Mouse (Mus musculus): ENCODE data around the gene F12. TPM values are rescaled to one million over a fixed set of nuclear protein-coding genes. Genes with fewer than 3 reads are reported as not detected.

The F12 gene
- total and polyA plus RNA-seq, 3 experiments, result not detected

GRCm38 (mm10) chr13:55381790-55382189 lies 44.8 kb downstream of the F12 start:
- H3K4me3 ChIP-seq (ENCODE audit: control insufficient read depth in 1 of 2, insufficient read depth in 1 of 2, low read depth in 2 of 2, low read length in 2 of 2), result no peak overlapping the region
- no peaks in the 10 kb centered on the region for H3K79me2 ChIP-seq (ENCODE audit: control insufficient read depth, insufficient read depth, low read length, poor library complexity)
- no peak for DNase-seq (ENCODE audit: low read depth, low spot score)
- TF ChIP-seq TAL1 (IDR thresholded peaks at IDR 0.05; ENCODE audit: low read length) (no peak), ZMIZ1 (IDR thresholded peaks at IDR 0.05; ENCODE audit: low read depth, low read length) (no peak), ZKSCAN1 (IDR thresholded peaks at IDR 0.05; ENCODE audit: low read depth, low read length) (peak; percentile 64; the same call in 1 of the 2 replicates), TBP (IDR thresholded peaks at IDR 0.05; ENCODE audit: low read depth, low read length) (no peak), POLR2AphosphoS2 (IDR thresholded peaks at IDR 0.05; ENCODE audit: low read length) (no peak), MYC (IDR thresholded peaks at IDR 0.05; ENCODE audit: low read depth, low read length) (no peak)
- H3K36me3 ChIP-seq (ENCODE audit: control insufficient read depth in 1 of 2, insufficient read depth in 2 of 2, low read length in 2 of 2), result no peaks in the 10 kb centered on the region; a peak in 1 of 4 replicates
- no peak overlapping the region for H3K27ac ChIP-seq (ENCODE audit: control insufficient read depth, low read depth, low read length)
- no peaks in the 10 kb centered on the region for H3K4me1 ChIP-seq (ENCODE audit: control insufficient read depth in 1 of 2, insufficient read depth in 2 of 2, low read length in 2 of 2)
- no peaks in the 10 kb centered on the region for H3K9me3 ChIP-seq (replicated peaks; ENCODE audit: insufficient read depth, low read length)
- H3K9ac ChIP-seq (ENCODE audit: control insufficient read depth, low read depth, low read length, poor library complexity, severe bottlenecking), result no peak overlapping the region
- H3K27me3 ChIP-seq (ENCODE audit: control insufficient read depth in 1 of 2, insufficient read depth in 2 of 2, low read length in 2 of 2), result no peaks in the 10 kb centered on the region

- DNase-seq (ENCODE audit: low read depth, low spot score), result no peak
- Histone ChIP-seq H3K27me3 (ENCODE audit: control insufficient read depth in 1 of 2, insufficient read depth in 2 of 2, low read length in 2 of 2) (no peaks in the 10 kb centered on the region), H3K79me2 (ENCODE audit: control insufficient read depth, insufficient read depth, low read length, poor library complexity) (no peaks in the 10 kb centered on the region), H3K4me3 (ENCODE audit: control insufficient read depth in 1 of 2, insufficient read depth in 1 of 2, low read depth in 2 of 2, low read length in 2 of 2) (no peak overlapping the region), H3K36me3 (ENCODE audit: control insufficient read depth in 1 of 2, insufficient read depth in 2 of 2, low read length in 2 of 2) (no peaks in the 10 kb centered on the region; a peak in 1 of 4 replicates), H3K4me1 (ENCODE audit: control insufficient read depth in 1 of 2, insufficient read depth in 2 of 2, low read length in 2 of 2) (no peaks in the 10 kb centered on the region), H3K27ac (ENCODE audit: control insufficient read depth, low read depth, low read length) (no peak overlapping the region), H3K9me3 (replicated peaks; ENCODE audit: insufficient read depth, low read length) (no peaks in the 10 kb centered on the region), H3K9ac (ENCODE audit: control insufficient read depth, low read depth, low read length, poor library complexity, severe bottlenecking) (no peak overlapping the region)
- no peak for TF ChIP-seq POLR2A (IDR thresholded peaks at IDR 0.05; ENCODE audit: control insufficient read depth in 1 of 2, insufficient read depth in 1 of 2, low read depth in 1 of 2, low read length in 2 of 2, poor library complexity in 1 of 2)
- no peak for TF ChIP-seq TBP (IDR thresholded peaks at IDR 0.05; ENCODE audit: low read depth, low read length)
- no peak for TF ChIP-seq GABPA (IDR thresholded peaks at IDR 0.05; ENCODE audit: low read depth, low read length)
- TF ChIP-seq MXI1 (IDR thresholded peaks at IDR 0.05; ENCODE audit: low read depth, low read length), result no peak
Observed at GRCm38 (mm10) chr13:55378907-55379580, 47.5 kb downstream of the F12 start.

GRCm38 (mm10) chr13:55375877-55376276 lies 50.7 kb downstream of the F12 start:
- H3K9me3 ChIP-seq (replicated peaks; ENCODE audit: insufficient read depth, low read length), result no peaks in the 10 kb centered on the region
- peaks cover 0 to 14% of the 10 kb centered on the region in 2 experiments; a peak in 2 of 4 replicates for H3K36me3 ChIP-seq (ENCODE audit: control insufficient read depth in 1 of 2, insufficient read depth in 2 of 2, low read length in 2 of 2)
- H3K79me2 ChIP-seq (ENCODE audit: control insufficient read depth, insufficient read depth, low read length, poor library complexity), result no peaks in the 10 kb centered on the region
- H3K27ac ChIP-seq (ENCODE audit: control insufficient read depth, low read depth, low read length), result no peak overlapping the region
- H3K4me1 ChIP-seq (ENCODE audit: control insufficient read depth in 1 of 2, insufficient read depth in 2 of 2, low read length in 2 of 2), result peaks cover 3 to 27% of the 10 kb centered on the region in 2 experiments; a peak in 3 of 4 replicates
- no peak overlapping the region for H3K9ac ChIP-seq (ENCODE audit: control insufficient read depth, low read depth, low read length, poor library complexity, severe bottlenecking)
- no peak for DNase-seq (ENCODE audit: low read depth, low spot score)
- H3K4me3 ChIP-seq (ENCODE audit: control insufficient read depth in 1 of 2, insufficient read depth in 1 of 2, low read depth in 2 of 2, low read length in 2 of 2), result no peak overlapping the region
- H3K27me3 ChIP-seq (ENCODE audit: control insufficient read depth in 1 of 2, insufficient read depth in 2 of 2, low read length in 2 of 2), result no peaks in the 10 kb centered on the region
- TF ChIP-seq MAX (IDR thresholded peaks at IDR 0.05; ENCODE audit: low read length) (no peak), USF2 (IDR thresholded peaks at IDR 0.05; ENCODE audit: borderline replicate concordance in 1 of 2, insufficient read depth in 1 of 2, low read depth in 1 of 2, low read length in 2 of 2) (no peak), MAZ (IDR thresholded peaks at IDR 0.05; ENCODE audit: low read depth, low read length) (no peak), ZMIZ1 (IDR thresholded peaks at IDR 0.05; ENCODE audit: low read depth, low read length) (no peak), HCFC1 (IDR thresholded peaks at IDR 0.05; ENCODE audit: low read depth, low read length) (no peak), MYB (IDR thresholded peaks at IDR 0.05; ENCODE audit: low read depth, low read length) (no peak), GATA1 (IDR thresholded peaks at IDR 0.05; ENCODE audit: low read depth, low read length) (no peak), ETS1 (IDR thresholded peaks at IDR 0.05; ENCODE audit: low read depth, low read length) (no peak), CHD2 (IDR thresholded peaks at IDR 0.05; ENCODE audit: low read length) (no peak), RCOR1 (IDR thresholded peaks at IDR 0.05; ENCODE audit: low read depth, low read length) (no peak), BHLHE40 (IDR thresholded peaks at IDR 0.05; ENCODE audit: borderline replicate concordance, low read depth, low read length) (no peak), SMC3 (IDR thresholded peaks at IDR 0.05; ENCODE audit: low read depth, low read length) (no peak), UBTF (IDR thresholded peaks at IDR 0.05; ENCODE audit: borderline replicate concordance, insufficient read depth, low read depth, low read length) (no peak), POLR2AphosphoS5 (IDR thresholded peaks at IDR 0.05; ENCODE audit: borderline replicate concordance, low read depth, low read length) (no peak), ZC3H11A (IDR thresholded peaks at IDR 0.05; ENCODE audit: low read depth, low read length) (no peak), E2F4 (IDR thresholded peaks at IDR 0.05; ENCODE audit: borderline replicate concordance, low read depth, low read length) (no peak), NRF1 (IDR thresholded peaks at IDR 0.05; ENCODE audit: insufficient read depth, low read depth, low read length, poor library complexity, severe bottlenecking) (no peak), GABPA (IDR thresholded peaks at IDR 0.05; ENCODE audit: low read depth, low read length) (no peak), POLR2A (IDR thresholded peaks at IDR 0.05; ENCODE audit: control insufficient read depth in 1 of 2, insufficient read depth in 1 of 2, low read depth in 1 of 2, low read length in 2 of 2, poor library complexity in 1 of 2) (no peak)

Measured in MEL (cell line).